Mouse (Mus musculus): ENCODE data around the gene Ldhd.

The Ldhd gene

DNA sequence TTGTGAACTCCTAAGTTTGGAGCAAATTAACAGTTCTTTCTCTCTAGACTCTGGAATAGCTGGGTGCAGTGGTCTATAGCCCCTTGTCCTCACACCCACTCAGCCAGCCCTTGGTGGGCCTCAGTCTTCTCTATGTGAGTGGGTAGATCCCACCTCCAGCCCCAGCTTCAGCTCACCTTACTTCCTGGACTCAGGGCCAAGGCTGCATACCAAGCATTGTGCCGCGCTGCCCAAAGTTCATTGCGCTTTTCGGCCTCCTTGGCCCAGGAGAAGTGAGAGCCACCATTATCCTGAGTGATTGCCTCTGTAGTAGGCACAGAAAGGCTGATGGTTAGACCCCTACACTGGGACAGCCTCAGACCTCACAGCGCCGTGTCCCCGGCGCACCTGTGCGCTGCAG lies 2.3 kb downstream of the Ldhd start:
- no peak for DNase-seq (ENCODE audit: low read depth, low spot score)

DNA sequence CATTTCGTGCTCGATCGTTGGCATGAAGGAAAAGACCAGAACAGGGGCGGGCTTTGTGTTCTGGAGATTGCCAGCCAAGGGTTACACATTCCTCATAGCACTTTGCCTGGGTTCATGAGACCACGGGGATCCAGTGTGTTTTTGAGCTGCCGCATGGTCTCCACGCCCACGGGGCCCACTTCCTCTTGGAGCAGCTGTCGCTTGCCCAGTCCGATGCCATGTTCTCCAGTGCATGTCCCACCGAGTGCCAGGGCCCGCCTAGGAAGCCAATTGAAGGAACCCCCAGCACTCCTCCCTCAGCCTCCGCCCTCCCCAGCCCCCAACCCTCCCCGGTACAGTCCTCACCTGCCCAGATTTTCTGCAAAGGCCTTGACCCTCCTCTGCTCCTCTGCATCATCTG lies 3.2 kb downstream of the Ldhd start:
- DNase-seq (ENCODE audit: low read depth, low spot score) = no peak

DNA sequence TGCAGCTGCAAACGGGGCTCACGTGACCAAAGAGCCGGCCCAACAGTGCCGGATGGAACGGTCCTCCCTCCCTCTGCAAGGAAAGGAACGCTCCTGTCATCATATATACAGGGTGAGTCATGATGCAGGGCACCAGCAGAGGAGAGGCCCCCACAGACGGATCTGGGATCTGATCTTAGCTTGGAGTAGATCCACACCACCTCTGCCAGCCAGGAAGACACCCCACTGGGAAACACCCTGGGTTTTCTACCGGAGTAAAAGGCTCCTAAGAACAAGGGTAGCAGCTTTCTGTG lies 3.7 kb downstream of the Ldhd start:
- DNase-seq (ENCODE audit: low read depth, low spot score) = no peak

DNA sequence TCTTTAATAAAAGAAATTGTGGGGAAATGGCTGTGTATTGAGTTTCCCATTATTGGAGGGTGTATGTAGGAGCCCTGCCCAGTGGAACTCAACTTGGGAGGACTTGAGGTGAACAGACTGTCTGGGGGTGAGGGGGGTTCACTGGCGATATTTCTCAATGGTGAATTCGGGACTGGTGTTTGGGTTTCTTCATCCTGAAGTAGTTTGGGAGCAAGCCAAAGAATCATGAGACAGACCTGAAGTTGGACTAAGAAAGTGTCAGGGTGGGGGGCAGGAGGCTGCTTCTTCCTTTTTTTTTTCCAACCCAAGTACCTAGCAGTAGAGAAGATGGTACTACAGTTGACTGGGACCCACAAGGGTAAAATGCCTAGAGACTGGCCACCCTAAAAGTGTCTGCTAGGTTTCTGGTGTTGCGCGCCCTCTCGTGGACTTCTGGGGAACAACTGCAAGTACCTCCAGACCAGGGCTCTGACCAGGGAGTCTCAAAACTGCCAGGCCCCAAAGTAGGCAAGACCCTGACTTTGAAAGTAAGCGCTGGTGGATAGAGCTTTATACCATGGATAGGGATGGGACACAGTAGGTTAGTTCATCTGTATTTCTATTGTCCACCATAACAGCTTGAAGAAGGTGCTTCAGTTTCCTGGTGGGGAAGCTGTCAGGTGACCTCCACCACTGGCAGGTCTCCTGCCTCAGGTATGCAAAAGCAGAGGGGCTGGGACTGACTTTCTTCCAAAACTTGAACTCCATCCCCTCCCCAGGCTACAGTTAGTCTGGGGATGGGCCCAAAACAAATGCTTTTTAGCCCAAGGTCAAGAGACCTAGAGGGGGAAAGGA lies 4.3 kb downstream of the Ldhd start:
- peak; percentile 62 for DNase-seq (ENCODE audit: low read depth, low spot score)

DNA sequence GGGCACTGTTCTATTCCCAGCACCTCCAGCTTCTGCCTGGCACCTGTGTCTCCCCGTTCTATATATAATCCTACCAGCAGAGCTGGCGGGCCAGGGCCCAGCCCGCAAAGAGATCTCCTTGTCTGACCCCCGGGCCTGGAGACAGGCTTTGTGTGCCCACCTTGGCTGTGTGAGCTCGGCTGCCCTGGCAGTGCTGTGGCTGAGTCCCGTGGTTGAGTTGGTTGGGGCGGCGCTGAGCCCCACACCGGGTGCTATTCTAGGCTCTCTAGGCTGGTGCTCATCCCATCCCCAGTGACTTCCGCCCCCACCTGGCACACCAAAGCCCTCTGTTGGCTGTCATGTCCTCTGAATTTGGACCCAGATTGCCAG lies 5.3 kb downstream of the Ldhd start:
- no peak for DNase-seq (ENCODE audit: low read depth, low spot score)

DNA sequence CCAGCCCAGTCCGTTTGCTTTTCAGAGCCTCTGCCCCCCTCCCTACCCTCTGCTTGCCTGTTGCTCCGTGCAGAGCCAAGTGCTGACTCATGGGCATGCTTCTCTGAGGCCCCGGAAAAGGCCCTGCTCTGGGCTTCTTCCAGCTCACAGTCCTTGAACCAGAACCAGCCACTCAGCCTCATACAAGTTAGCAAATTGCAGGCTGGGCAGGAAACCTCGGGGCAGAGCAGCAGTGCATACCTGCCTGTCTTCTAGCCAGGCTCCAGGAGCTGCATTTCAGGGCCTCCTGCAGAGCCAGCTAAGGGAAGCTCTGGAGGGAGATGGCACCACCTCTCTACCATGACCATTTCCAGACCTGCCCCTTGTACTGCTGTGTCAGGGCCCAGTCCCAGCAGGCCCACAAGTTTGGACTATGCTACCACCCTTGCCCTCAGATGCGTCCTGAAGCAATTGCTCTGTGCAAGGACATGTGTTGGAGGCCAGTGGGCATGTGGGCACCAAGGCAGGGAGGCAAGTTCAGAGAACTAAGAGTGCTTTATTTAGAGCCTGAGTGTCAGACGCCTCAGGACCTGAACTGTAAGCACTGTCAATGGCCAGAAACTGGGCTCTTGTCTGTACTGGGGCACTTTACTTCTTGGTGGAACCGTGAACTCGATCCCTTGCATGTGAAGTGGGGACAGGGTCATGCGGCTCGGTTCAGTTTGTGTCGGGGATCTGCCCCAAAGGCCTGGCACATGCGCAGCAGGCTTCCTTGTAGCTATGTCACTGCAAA lies 5.9 kb downstream of the Ldhd start:
- DNase-seq (ENCODE audit: low read depth, low spot score) = no peak

DNA sequence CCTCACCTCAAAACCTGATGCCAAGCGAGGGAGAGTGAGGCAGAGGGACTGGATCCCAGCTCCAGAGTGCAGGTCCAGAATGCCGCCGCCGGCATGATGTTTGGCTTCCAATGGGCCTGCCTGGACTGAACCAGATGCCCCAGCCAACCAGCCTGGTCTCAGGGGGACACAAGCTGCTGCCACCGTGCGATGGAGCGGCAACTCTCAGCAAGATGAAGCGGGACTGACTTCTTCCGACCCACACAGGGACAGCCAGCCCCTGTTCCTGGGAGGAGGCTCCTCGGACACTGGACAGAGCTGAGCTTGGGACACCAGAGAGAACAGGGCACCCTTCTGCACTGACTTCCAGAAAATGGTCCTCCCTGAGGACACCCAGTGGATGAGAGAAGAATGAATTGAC lies 7.6 kb downstream of the Ldhd start:
- DNase-seq (ENCODE audit: low read depth, low spot score) = no peak

DNA sequence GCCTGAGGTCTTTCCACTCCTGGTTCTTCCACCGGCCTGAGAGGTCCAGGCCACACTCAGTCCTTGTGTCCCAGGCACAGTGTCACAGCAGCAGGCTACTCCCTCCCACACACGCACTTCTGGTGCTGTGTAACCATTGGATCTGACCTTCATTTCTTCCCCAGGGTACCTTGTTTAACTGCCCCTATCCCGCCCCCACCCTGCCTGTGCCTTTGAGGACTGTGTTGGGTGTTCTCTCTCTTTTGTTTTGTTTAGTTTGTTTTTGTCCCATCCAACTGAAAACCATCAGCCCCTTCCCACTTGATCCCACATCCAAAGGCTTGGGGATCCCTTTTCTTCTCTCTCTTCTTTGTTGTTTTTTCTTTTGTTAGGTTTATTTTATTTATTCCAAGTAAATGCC lies 8.1 kb downstream of the Ldhd start:
- DNase-seq (ENCODE audit: low read depth, low spot score) = no peak

DNA sequence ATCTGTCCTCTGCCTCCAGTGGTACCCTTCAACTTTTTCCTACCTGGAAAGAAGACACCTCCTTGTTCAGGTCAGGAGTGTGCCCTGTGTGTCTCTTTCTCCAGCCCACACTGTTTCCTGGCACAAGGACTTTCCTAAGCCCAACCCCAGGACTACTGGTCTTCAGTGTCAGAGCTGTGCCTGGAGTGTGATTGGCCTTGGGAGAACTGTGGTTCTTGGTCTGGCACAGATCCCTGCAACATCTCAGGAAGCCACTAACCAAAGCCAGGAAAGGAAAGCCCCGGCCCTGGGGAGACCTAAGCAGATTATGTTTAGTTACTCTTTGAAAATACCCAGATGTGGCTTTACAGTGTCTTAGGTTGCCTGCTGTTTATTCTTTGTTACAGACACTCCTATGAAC lies 10.2 kb downstream of the Ldhd start:
- no peak for DNase-seq (ENCODE audit: low read depth, low spot score)

DNA sequence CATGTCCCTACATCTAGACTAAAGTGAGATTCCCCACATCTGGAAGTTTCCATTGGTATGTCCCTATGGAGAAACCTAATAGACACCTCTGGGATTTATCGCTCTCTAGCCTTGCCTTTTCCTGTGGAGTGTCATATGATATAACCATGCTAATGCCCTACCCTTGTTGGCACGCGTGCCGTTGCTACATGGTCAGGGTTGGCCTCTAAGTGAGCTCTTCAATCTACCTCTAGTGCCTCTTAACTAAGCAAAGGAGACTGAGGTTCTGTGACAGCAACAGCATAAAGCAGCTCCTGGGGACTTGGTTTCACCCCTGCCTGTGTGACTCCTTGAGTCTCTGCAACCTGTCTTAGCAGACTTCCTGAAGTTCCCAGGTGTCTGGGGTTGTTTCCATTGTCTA lies 11.9 kb downstream of the Ldhd start:
- DNase-seq (ENCODE audit: low read depth, low spot score) = no peak

DNA sequence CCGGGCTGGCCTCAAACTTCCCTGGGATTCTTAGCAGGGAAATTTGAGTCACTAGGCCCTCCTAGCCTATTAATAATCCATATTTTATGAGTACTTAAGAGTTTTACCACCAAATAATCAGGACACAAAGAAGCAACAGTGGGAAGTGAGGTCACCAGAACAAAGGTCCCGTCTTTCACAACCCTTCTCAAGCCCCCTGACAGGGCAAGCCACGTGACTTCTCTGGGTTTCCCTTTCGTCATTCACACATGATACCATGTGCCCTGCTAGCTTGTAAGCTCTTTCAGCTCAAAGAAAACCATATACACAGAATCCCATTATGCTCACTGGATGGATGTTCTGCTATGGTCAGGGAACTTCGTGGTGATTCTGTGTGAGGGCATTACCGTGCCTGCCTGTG lies 12.4 kb downstream of the Ldhd start:
- no peak for DNase-seq (ENCODE audit: low read depth, low spot score)

DNA sequence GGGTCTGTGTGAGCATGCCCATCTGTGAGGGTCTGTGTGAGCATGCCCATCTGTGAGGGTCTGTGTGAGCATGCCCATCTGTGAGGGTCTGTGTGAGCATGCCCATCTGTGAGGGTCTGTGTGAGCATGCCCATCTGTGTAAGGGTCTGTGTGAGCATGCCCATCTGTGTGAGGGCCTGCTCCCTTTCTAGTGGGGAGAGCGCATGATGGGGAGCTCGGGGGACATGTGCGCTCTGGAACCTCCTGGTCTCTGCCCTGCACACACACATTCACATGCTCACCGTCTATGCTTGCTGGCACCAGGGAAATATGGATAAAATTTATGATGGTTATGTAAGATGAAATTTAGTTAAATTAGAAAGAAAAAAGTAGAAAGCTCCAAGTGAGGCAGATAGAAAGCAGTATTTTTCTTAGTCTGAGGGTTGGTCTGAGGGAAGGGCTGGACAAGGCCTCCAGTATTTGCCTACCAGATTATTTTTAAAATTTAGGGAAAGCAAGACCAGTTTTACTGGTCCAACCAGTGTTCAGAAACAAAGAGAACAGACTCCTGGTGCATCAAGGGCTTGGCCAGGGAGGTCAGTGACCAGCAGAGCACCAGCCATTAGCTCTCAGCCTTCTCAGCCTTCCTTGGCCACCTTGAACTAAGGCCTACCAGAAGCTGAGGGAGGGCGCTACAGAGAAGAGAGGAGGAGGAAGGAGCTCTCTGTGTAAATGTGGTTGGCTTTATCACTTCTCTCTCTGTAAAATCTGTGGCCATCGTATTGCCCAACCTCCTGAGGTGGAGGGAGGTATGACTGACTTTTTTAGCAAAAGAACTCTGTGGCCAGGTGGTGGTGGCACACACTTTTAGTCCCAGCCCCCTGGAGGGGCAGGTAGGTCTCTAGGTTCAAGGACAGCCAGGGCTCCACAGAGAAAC lies 15.1 kb downstream of the Ldhd start:
- no peak for DNase-seq (ENCODE audit: low read depth, low spot score)

DNA sequence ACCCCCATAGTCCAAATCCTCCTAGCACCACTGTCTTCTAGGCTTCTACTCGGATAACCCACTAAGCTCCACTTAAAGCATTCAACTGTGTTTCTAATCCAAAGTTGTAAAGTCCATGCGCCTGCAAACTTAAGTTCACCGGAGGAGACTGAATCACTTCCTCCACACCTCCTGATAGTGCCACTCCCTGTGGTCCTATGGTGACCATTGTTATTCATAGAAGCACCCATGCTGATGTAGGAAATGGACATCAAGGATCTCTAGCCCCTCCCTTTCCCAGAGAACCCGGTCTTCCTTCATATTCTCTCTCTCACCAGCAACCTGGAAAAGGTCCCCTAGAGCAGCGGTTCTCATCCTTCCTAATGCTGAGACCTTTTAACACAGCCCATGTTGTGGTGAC lies 17.0 kb downstream of the Ldhd start:
- no peak for DNase-seq (ENCODE audit: low read depth, low spot score)

DNA sequence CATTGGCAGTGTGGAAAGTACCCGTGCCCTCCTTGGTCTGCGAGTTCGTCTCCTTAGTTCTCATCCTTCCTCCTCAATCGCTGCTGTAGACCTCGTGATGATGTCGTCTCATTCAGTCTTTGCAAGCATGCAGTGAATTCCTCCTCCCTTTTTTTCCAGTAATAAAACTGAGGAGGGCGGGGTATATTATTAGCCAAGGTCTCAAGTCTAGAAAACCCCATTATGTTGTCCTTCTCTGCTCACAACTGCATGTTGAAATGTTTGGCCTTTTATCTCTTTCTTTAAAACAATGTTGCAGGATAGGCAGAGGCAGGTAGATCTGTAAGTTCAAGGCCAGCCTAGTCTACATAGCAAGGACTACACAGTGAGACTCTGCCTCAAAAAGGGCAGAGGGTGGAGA lies 22.8 kb downstream of the Ldhd start:
- no peak for DNase-seq (ENCODE audit: low read depth, low spot score)

DNA sequence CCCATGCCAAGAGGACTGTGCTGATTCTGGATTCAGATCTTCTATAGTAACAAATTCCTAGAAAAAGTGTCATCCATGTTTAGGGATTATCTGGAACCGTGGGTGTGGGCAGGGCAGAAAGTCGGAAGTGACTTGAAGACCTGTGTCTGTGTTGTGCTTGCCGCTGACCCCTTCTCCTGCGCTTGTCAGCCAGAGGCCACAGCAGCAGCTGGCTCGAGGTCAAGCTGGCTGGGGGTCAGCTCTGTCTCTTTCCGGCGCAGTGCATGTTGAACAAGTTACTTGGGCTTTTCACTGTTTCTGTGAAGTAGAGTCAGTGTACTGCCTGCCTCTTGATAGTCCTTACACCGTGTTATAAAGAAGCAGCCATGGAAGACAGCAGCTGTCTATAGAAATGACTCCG lies 23.2 kb downstream of the Ldhd start:
- DNase-seq (ENCODE audit: low read depth, low spot score) = no peak

DNA sequence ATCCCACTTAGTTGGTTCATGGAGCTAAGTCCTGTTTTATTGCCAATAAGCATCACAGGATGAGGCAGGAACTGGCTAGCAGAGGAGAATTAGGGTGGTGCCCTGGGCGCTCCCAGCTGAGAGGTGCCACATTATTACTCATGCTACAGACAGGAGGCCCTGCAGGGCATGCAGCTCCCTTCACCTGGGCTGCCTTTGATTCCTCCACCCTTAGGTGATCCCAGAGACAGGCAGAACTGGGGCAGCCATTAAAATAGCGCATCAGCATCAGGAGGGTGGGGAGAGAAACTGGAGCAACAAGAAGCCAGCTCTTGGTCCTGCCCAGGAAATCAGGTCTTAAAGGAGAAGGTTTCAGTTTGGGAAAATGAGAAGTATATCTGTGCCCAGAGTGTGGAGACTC lies 25.2 kb downstream of the Ldhd start:
- no peak for DNase-seq (ENCODE audit: low read depth, low spot score)

DNA sequence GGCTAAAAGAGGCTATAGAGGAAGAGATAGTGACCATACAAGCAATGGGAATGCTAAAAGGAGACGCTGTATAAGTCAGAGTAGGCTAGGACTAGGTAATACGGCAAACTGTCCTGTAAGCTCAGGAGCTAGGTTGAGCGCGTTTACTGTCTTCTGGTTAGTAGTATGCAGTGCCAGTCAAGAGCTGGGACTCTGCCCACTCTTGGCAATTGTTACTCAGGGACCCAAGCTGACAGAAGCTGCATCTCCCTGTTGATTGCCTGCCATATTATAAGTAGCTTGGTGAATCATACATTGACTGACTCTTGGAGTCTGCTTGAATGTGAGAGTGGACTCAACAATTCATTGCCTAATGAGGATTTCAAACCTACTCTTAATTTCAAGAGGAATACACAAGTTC lies 28.1 kb downstream of the Ldhd start:
- DNase-seq (ENCODE audit: low read depth, low spot score) = no peak

DNA sequence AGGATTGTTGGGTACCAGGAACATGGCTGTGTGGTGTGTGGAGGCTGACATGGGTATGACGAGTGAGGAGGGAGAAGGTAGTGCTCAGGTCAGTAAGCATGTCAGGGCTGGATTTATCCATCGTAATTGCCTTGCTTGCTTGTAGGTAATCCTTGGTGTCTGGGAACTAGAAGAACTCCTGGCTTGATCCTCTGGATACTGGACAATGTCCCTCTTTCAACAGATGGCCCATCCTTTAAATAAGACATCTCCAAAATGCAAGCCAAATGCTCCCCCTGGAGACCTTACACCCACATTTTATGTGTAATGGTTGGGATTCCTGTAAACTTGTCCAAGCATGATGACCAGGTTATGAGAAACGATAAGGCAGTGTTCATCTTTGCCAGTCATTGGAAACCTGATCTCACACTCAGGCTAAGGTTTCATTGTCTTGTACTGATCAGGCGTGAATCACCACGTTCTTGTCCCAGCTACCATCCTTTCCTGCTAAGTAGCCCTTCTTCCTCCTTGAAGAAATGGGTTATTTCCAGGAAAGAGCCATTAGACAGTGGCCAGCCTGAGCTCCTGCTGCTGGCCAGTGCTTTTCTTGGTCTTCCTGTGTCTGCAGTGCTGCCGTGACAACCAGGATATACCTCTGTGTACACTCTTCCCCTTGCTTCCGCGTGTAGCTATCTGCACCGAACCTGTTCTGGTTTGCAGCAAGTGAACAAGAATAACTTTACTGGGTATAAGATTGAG lies 30.3 kb downstream of the Ldhd start:
- DNase-seq (ENCODE audit: low read depth, low spot score) = no peak

DNA sequence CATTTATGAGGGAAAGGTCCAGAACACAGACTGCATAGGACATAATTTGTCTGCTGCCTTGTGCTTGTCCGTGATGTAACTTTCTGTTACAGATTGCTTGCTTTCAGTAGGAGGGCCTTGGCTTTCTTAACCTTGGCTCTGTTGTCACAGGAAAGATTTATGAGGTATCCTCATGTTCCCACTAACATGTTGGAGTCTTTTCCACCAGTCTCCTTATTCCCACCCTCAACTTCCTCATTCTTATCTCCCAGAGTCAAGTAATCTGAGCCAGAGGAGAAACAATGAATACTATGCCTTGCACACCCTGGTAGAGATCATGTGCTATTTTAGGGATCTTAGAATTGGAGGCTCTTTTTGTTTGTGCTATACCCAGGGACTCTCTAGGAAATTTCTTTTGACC lies 32.9 kb downstream of the Ldhd start:
- DNase-seq (ENCODE audit: low read depth, low spot score) = no peak

DNA sequence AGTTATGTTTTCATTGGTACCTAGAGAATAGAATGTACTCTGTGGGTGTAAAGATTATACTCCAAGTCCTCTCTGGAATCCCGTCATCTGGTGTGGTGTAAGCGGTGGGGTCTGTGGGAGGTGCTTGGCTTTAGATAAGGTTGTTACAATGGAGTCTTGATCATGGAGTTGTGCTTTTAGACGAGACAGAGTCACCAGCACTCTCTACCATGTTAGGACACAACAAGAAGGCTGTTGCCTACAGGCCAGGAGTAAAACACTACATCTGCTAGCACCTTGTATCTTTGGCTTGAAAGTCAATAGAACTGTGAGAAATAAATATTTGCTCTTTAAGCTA lies 33.7 kb downstream of the Ldhd start:
- no peak for DNase-seq (ENCODE audit: low read depth, low spot score)

DNA sequence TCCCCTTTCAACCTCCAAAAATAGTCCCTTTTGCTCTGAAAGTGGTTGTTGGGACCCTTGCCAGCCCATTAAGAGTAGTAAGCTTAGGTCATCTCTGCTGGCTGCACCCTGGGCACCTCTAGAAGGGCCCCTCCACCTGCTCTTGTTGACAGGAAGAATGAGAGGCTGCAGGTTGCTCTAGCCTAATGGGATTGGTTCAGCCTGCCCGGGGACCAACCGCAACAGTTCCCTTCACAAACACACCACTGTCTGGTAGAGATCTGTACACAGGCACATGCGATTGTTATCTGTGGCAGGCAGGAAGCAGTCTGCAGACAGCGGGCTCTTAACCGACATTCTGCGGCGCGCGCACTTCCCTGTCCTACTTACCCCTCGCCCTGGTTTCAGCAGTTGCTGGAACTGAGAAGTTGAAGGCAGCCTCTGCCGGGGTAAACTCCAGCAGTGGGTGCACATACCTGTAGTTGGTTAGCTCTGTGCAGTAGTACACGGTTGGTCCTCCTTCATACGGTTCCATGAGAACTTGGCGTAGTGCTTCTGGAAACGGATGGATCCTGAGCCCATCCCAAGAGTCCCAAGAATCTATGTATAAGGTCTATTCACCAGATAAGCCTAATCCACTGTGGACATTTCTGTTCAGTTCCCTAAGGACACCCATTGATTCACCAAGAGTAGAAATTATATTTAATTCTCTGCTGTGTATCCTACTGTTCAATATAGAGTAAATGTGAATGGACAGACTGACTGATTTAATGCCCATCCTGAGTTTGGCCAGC lies 34.3 kb downstream of the Ldhd start:
- no peak for DNase-seq (ENCODE audit: low read depth, low spot score)
